Mouse (Mus musculus) megakaryocyte, embryonic 14.5 days (primary cell): Measurements from ENCODE around the gene Rab31.

Source experiments
- FLI1 ChIP-seq: IDR thresholded peaks from 2 replicates; pipeline ENCODE4 v1.6.1; 2012; ENCODE audit warnings: low read length, inconsistent platforms, mixed read lengths
- GATA1 ChIP-seq: IDR thresholded peaks from 3 replicates; pipeline ENCODE4 v1.6.1; 2012; ENCODE audit warnings: mixed read lengths, low read length, inconsistent platforms, borderline replicate concordance

DNA sequence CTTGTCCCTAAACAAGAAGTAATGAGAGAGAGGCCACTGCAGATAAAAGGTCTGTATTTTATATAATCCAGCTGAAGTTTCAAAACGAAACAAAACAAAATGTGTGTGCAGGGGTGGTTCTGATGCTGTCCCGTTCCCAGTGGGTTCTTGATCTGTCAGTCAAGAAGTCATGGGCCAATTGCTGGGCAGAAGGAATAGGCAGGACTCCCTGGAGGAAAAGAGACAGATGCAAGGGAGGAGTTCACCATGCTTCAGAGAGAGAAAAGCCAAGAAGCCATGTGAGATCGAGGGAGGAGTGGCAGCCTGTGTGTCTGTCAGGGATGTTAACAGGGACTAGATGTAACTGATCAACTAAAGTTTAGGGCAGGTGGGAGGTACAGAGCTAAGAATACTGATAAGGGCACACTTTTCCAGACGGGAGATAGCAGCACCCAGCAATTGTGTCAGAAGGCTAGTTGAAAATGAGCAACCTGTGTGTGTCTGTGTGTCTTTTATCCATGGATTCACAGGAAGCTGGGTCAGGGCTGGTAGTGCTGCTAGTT is 54.8 kb downstream of the Rab31 start:
- no peak for TF ChIP-seq GATA1
- no peak for TF ChIP-seq FLI1
